Mouse (Mus musculus): ENCODE measurements at regions not wholly inside any gene's neighbourhood (a gene's known extent, or its start where the extent isn't known, plus 50 kb on each side); places are given as distances from the start of the nearest gene placed in this dataset.

DNA sequence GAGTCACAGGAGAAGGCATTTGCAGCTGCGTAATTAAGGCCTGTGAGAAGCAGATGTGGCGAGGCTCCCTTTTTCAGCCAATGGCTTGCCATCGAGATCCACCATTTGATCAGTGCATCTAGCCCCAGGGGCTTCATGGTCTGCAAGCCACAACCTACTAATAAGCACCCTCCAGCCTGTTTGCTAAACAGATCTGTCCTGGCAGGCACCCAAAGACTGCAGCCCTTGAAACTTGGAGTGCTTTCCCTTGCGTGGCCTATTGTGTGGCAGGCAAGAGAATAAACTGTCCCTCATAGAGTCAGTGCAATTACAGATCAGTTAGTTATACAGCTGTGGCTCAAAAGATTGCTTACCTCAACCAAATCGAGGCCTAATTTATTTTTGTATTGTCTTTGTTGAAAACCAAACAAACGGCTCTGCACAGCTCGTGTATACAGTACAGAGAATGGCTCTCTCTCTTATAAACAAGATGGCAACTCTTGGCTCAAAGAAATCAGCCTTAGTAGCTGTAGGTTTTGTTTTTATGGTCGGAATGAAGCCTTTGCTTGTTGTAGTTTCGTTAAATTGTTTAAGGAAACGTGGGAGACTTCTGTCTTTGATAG, 195.9 kb upstream of the Satb2 start:
- in situ Hi-C loops (cut with MboI; ENCODE audit: low sequenced_read_pairs) = no loop called here

DNA sequence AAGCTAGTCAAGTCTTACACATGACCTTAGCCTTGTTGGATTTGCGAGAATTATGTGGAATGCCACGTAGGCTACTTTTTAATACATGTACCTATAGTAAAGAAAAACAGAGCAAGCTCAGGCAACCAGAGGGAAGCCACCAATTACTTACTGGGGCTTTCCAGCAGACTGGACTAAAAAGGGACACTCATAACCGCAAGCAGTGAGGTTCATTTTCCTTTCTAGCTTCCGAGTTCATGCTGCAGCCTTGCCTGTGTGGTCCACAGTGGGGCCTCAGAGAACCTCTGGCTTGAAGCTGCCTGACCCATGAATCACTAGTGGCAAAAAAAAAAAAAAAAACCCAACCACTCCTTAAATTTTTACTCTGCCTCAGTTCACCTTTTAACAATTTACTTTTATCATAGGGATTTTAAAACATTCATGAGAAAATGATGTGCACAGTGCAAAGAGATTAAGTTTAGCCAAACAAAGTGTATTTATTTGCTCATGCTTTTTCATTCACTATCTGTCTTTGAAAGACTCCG, 188.6 kb upstream of the 1700066M21Rik start:
- in situ Hi-C loops (cut with MboI; ENCODE audit: low sequenced_read_pairs) = no loop called here

DNA sequence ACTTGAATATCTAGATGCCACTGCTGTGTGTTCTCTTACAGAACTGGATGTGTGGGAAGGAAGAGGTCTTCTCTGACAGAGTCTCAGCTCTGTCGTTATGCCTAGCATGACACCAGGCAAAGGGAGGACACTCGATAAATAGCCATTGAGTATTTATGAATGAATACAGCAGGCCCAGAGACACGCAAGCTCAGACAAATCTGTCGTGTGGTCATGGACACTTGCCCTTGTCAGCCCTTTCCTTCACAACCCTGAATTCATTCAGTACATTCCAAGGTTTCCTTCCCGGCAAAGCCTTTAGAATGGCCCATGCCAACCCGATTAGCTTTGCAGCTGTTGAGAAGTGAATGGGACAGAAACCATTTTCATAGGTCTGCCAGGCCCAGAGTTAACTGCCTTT, 176.1 kb upstream of the 1700066M21Rik start:
- in situ Hi-C loops (cut with MboI; ENCODE audit: low sequenced_read_pairs) = loop anchor here (25.0 kb wide), 1 partner anchor 1314 kb away; no protein-coding TSS in a partner anchor

DNA sequence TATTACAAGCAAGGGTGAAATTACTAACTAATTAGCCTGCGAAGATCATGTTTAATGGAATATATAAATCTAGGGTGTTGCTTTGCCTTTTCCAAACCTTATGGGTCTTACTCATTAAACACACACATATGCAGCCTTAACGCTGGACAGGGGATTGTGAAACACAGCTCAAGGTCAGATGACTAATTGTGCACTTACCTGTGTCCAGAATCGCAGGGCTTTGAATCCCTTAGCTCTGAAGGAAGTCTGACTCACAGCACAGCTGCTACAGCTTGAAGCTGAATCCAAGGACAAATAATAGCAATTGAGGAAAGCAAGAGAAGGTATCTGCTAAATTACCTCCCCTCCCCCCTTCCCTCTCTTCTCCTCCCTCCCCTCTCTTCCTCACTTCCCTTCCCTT, 173.1 kb upstream of the 1700066M21Rik start:
- in situ Hi-C loops (cut with MboI; ENCODE audit: low sequenced_read_pairs) = loop anchor here (25.0 kb wide), 1 partner anchor 1317 kb away; no protein-coding TSS in a partner anchor

DNA sequence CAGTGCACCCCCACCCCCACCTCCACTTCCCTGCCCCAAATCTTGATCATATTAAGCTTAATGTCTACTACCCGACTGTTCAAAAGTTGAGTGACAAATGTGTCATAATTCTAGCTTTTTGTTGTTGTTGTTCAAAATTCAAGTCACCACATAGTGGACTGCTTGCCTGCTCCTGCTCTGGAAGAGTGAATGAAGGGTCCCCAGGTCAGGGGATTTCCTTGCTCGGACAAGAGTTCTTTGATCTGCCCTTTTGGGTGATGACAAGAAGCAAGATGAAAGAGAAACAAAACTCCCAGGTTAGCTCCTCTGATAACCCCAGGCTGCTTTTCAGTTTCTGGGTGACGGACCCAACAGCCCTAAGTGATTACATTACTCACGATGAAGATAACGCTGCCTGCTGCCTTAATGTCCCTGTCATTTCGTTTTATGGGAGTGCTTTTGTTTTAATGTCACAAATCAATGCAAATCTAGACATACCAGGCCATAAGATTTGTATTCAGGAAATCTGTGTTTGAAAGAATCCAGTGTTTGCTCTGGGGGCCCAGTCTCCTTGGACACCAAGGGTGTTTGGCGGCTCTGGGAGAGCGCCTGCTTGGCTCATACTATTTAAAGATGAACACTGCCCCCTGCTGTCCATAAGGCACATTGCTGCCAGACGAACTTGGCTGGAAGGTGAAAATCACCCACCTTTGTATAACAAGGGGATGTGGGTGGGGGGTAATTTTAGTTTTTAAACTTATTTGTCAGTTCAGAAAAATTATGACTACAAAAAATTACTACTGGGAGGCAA, 172.0 kb upstream of the 1700066M21Rik start:
- in situ Hi-C loops (cut with MboI; ENCODE audit: low sequenced_read_pairs) = loop anchor here (25.0 kb wide), 1 partner anchor 1318 kb away; no protein-coding TSS in a partner anchor

DNA sequence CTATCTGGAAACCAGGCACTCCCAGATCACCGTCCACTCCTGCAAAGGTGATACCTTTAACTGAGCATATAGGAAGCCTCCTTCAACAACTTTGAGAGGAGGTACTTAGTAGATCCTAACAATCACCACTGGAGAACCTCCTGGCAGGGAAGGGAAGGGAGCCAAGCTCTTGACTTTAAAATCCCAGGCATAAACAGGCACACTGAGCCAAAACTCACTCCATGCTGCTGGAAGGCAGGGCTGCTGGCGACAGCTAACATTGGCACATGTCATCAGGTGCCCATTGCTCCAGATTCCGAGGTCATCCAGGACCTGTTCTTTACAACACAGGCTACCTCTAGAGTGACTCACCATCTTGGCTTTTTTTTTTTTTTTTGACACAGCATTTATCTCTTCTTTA, 170.9 kb upstream of the 1700066M21Rik start:
- in situ Hi-C loops (cut with MboI; ENCODE audit: low sequenced_read_pairs) = loop anchor here (25.0 kb wide), 1 partner anchor 1319 kb away; no protein-coding TSS in a partner anchor

DNA sequence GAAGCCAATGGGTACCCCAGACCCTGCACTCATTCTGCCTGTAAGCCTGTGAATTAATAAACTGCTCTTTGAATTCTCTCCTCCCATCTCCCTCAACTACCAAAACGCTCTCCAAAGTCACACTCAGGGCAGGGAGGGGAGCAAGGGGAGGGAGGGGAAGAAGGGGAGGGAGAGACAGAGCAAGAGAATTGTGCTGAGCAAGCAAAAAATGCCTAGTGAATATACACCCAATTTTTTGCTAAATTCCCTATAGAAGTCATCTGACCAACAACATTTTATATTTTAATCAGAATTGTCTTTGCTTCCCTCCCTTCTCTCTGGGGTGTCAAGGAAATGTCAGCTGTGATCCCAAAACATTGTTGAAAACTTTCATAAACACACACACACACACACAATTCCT, 170.5 kb upstream of the 1700066M21Rik start:
- in situ Hi-C loops (cut with MboI; ENCODE audit: low sequenced_read_pairs) = loop anchor here (25.0 kb wide), 1 partner anchor 1320 kb away; no protein-coding TSS in a partner anchor

DNA sequence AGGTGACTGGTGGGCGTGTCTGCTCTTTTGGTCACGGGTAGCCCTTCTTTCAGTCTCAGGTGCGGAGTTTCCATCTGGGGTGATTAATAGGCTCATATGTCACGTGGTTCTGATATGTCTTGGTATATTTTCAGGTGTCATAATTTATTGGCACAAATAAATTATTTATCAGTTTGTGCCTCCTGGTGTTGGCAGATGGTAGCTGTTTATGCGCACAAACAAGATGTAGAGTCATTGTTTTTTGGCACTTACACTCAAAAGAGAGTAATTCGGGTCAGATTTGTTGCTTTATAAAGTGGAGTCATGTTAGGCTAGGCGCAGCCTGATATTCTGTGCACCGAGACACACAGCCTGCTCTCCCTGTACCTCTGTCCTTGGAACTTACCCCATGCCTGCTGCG, 169.0 kb upstream of the 1700066M21Rik start:
- in situ Hi-C loops (cut with MboI; ENCODE audit: low sequenced_read_pairs) = loop anchor here (25.0 kb wide), 1 partner anchor 1321 kb away; no protein-coding TSS in a partner anchor

DNA sequence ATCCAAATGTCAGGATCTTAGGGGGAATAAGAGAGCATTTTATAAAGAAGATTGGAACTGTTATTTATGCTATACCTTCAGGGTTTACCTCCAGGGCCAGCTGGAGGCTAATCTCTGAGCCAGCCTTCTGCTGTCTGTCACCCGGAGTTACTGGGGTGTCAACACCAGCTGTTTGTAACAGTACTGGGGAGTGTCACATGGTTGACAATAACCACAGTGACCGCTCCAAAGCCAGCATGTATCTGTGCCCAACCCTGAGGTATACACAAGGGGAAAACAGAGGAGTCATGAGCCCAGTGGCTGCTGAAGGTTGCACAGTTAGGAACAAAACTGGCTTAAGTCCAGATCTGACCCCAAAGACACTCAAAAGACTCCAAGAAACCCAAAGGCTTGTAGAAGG, 168.1 kb upstream of the 1700066M21Rik start:
- in situ Hi-C loops (cut with MboI; ENCODE audit: low sequenced_read_pairs) = loop anchor here (25.0 kb wide), 1 partner anchor 1322 kb away; no protein-coding TSS in a partner anchor

DNA sequence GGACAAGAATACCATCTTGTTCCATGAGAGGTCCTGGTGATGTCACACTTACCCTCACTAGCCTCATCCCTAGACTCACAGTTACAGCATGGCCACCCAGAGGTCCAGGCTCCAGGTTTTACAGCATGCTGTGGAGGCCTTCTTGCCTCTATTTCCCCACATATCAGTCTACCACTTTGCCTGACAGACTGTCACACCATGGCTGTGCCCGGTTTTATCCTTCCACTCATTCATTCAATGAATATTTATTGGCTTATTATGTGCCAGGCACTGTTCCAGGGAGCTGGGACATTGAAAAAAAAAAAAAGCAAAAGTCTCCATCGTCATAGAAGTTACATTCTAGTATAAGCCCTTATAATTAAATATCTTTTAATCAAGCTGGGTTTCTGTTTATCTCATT, 166.4 kb upstream of the 1700066M21Rik start:
- in situ Hi-C loops (cut with MboI; ENCODE audit: low sequenced_read_pairs) = loop anchor here (25.0 kb wide), 1 partner anchor 1324 kb away; no protein-coding TSS in a partner anchor

DNA sequence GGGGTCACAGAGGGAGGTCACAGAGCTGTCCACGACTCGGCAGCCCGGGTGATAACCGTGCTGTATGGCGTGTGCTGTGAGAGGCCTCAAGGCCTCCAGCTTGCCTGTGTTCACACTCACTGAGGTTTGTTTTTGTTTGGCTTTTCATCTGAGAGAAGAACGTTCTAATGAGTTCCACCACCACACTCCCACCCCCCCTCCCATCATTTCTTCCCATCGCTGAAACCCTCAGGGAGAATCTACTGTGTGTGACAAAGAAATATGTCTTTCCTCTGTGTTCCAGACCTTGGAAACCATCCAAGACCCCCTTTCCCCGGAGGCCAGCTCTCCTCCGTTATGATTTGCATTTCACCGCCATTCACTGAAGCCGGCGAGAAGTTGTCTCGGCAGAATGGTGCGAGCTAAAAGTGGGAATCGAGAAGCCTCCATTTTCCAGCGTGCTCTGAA, 164.0 kb upstream of the 1700066M21Rik start:
- in situ Hi-C loops (cut with MboI; ENCODE audit: low sequenced_read_pairs) = loop anchor here (25.0 kb wide), 1 partner anchor 1326 kb away; no protein-coding TSS in a partner anchor

DNA sequence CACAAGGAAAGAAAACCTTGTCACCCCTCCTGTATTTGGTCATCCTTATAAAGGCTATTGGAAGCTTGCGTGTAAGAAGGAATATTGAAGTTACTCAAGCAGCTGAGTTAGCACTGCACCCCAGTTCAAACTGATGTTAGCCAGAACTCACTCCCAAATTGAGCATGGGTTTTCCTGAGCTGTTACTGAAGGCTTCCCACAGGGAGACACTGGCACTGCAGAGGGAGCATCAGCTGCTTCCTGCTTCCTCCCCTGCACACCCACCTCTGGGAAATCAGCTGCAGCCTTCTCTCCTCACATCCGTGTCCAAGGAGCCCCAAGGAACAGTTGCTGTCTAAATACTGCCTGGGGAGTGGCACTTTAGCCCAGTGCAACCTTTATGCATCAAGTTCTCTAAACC, 163.2 kb upstream of the 1700066M21Rik start:
- in situ Hi-C loops (cut with MboI; ENCODE audit: low sequenced_read_pairs) = loop anchor here (25.0 kb wide), 1 partner anchor 1327 kb away; no protein-coding TSS in a partner anchor

DNA sequence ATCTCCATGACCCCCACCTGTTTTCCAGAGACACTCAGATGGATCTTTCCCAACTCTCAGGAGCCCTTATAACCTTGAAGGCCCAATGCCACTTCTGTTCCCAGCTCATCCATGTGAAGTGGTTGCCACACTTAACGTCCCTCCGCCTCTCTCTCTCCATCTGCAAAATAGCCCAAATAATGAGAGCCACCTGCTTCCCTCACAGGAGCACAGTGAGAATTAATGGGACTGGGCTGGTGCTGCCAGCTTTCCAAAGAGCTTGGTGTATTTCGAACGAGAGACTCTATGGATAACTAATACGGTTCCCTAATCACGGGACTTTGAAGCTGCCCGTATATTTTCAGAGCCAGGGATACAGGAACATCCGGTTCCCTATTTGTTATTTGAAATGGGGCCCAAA, 159.8 kb upstream of the 1700066M21Rik start:
- in situ Hi-C loops (cut with MboI; ENCODE audit: low sequenced_read_pairs) = loop anchor here (25.0 kb wide), 1 partner anchor 1330 kb away; no protein-coding TSS in a partner anchor

DNA sequence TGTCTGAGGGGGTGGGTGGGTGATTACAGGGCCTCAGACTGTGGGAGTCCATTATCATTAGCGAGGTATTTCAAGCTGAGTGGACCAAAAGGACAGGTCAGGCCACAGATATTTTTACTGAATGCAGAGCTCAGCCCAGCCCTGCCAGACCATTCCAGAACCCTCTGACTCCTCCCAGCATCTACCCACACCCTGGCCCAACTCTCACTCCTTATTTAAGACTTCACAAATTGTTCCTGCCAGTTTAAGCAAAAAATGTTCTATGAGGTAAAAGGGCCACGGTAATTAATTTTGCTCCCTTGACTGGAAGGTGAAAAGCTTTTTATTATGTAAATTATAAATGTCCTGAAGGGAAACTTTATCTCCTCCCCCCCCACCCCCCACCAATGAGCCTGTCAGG, 159.3 kb upstream of the 1700066M21Rik start:
- in situ Hi-C loops (cut with MboI; ENCODE audit: low sequenced_read_pairs) = loop anchor here (25.0 kb wide), 1 partner anchor 1331 kb away; no protein-coding TSS in a partner anchor

DNA sequence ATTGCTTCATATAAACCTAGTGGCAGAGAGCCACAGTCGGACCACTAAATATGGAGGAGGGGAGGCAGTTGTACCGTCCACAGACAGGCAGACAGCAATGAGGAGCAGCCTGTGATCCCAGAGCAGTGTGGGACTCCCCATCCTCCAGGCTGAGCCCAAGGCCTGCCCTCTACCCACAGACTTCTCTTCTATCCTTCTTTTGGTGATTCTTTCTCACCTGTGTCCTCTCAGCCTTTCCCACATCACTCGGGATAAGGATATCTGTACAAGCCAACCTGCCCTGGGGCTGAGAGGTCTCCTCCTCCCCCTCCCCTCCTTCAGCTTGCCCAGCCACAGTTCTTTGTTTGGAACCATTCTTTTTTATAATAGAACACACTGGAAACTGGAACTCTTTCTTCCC, 158.8 kb upstream of the 1700066M21Rik start:
- in situ Hi-C loops (cut with MboI; ENCODE audit: low sequenced_read_pairs) = loop anchor here (25.0 kb wide), 1 partner anchor 1331 kb away; no protein-coding TSS in a partner anchor

DNA sequence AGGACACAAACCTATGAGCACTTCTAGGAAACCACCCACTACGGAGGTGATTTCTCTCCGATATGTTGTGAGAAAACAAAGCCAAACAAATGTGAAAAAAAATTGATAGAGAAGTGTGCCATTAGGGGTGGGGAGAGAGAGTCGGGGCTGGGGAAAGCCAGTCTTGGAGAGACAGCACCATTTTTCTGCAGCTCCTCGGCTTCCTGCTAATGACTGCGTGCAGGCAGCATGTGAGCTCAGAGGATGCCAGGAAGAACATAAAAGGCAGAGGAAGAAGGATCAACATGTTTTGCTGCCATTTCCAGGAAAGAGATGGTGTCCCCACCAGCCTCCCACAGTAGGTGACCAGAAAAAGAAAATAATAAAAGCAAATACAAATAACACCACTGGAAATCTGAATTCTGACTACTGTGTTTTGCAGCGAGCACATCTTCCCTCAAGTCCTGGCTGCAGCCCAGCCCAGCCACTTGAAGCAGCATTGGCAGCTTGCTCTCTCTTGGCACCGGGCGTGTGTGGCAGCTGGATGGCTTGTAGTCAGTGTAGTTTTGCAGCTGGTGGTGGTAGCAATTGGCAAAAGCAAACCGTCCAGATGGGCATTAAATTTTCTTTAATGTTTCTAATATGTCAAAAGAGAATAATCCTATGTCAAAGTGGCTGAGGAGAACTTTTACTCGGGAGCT, 152.9 kb upstream of the 1700066M21Rik start:
- in situ Hi-C loops (cut with MboI; ENCODE audit: low sequenced_read_pairs) = loop anchor here (25.0 kb wide), 1 partner anchor 1337 kb away; no protein-coding TSS in a partner anchor

DNA sequence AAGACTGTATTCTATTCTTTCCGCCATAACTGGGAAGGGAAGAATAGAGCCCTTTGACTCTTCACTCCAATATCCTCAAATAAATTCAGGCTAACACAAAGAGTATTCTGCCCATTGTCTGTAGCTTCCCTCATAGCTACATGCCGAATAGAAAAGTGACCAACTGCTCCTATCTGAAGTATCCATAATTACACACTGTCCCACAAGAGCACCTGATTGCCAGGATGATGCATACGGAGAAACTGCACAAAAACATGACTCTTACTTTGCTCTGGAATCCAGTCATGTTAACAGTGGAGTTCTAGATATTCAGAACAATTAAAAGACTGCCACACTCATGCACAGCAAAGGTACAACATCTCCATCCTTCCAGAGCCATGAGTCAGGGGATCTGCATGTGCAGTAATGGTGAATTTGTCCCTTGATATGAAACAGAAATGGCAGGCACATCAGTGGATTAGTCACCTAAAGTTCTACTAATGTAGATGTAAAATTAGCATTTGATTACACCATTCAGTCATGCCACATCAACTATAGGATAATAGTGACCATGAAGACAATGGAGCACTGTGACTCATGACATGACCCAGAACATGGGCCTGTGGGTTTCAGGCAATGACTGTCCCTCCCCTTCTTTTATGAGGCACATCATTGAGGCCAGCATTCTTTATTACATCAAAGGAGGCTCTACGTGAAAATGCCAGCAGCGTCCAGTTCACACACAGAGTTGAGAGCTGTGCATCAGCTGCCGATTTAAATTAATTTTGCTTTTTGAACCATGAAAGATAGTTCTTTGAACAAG, 133.6 kb upstream of the 1700066M21Rik start:
- in situ Hi-C loops (cut with MboI; ENCODE audit: low sequenced_read_pairs) = no loop called here

DNA sequence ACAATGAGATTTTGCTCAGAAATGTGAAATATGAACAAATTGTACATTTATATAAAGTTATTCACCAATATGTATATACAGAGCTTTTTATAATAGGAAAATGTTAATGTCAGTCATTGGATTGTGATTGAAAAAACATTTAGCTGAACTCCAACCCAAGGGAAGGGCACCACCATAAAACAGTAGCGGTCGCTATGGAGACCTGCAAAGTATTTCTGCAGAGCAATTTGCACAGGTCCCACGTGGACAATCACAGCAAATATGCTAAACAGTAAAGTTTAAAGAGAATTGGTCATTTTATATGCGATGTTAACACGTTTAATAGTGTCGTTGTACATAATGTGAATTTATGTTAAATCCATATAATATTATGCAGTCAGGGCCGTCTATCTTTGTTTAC, 117.8 kb upstream of the 1700066M21Rik start:
- in situ Hi-C loops (cut with MboI; ENCODE audit: low sequenced_read_pairs) = no loop called here

DNA sequence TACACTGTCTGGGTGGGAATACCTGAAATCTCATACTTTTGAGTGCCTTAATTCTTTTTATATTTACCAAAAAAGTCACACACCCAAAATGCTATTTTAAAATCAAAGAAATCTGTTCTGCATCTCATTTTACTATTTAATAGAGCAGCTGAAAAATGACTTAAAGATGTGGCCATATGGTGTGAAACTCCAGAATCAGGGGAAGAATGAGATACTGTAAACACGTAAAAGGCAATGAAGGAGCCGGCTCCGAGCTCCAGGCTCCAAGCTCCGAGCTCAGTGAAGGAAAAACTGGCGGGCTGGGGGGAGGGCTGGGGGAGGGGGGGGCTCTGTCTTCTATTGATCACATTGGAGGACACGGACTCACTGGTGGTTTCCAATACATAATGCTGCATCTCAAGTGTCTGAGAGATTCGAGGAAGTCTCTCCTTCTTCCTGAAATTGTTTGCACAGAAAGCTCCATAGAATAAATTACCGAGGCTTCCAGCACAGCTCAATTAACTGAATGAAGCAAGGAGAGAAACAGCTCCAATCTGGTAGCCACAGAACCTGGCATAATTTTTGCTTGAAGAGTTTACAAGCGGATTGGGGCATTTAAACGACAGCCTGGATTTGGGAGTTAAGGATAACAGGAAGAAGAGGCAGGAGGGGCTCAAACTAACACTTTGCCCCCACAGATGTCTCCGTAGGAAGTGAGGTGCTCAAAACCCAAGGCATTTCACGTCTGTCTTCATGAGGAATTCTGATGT, 112.2 kb upstream of the 1700066M21Rik start:
- in situ Hi-C loops (cut with MboI; ENCODE audit: low sequenced_read_pairs) = no loop called here
